Mouse (Mus musculus) thymus, adult 2 months (tissue): ENCODE data around the gene Rpl36.

Experiments used
- CTCF ChIP-seq: fragments of 200-500 bp; IDR thresholded peaks from 2 replicates; pipeline ENCODE4 v1.5.1; 2012; ENCODE audit warnings: mild to moderate bottlenecking, control low read depth, low read length, moderate library complexity, borderline replicate concordance; ENCODE audit not compliant: control insufficient read depth, poor library complexity, insufficient read depth; ENCODE audit errors: extremely low read depth
- POLR2A ChIP-seq: fragments of 200-500 bp; IDR thresholded peaks from 2 replicates; pipeline ENCODE4 v1.6.1; 2012; ENCODE audit warnings: mild to moderate bottlenecking, low read length, control low read depth, moderate library complexity; ENCODE audit not compliant: control insufficient read depth, poor library complexity, insufficient read depth; ENCODE audit errors: extremely low read depth

GRCm38 (mm10) chr17:56626260-56626659 is 13.0 kb downstream of the Rpl36 start:
- TF ChIP-seq CTCF (no peak), POLR2A (no peak)
